Mouse (Mus musculus) ES-E14 (cell line): ENCODE results near the gene Exph5.

Source experiments
- CHD2 ChIP-seq: IDR thresholded peaks from 2 replicates; pipeline ENCODE4 v1.6.1; 2014; ENCODE audit warnings: mild to moderate bottlenecking, low read depth, low read length, inconsistent platforms
- ZC3H11A ChIP-seq: IDR thresholded peaks from 2 replicates; pipeline ENCODE4 v1.6.1; 2012; ENCODE audit warnings: low read depth, mild to moderate bottlenecking, inconsistent platforms, low read length, borderline replicate concordance
- ZNF384 ChIP-seq: IDR thresholded peaks from 2 replicates; pipeline ENCODE4 v1.6.1; 2012; ENCODE audit warnings: low read depth, low read length, inconsistent platforms

DNA sequence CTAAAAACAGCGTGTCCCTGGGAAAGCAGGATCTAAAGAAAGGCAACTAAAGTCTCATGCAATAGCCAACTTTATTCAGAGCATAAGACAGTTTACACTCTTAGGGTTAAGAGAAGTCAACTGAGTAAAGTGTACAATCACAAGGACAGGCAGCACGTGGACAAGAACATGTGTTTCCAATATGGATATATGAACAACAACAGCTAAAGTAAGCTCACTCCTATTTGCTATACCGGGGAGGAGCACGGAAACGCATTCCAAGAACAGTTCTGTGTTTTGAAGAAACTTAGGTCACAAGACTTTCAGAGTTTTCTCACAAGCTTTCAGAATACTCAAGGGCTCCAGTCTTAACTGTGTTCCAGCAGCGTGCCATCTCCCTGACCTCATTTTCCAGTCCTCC lies 43.3 kb upstream of the Exph5 start:
- TF ChIP-seq ZNF384 = no peak
- no peak for TF ChIP-seq CHD2
- TF ChIP-seq ZC3H11A = no peak
